Mouse (Mus musculus): ENCODE data around the gene Pald1.
A peak's percentile ranks its signal among the peaks of the same experiment; 100 is the strongest.

The Pald1 gene

DNA sequence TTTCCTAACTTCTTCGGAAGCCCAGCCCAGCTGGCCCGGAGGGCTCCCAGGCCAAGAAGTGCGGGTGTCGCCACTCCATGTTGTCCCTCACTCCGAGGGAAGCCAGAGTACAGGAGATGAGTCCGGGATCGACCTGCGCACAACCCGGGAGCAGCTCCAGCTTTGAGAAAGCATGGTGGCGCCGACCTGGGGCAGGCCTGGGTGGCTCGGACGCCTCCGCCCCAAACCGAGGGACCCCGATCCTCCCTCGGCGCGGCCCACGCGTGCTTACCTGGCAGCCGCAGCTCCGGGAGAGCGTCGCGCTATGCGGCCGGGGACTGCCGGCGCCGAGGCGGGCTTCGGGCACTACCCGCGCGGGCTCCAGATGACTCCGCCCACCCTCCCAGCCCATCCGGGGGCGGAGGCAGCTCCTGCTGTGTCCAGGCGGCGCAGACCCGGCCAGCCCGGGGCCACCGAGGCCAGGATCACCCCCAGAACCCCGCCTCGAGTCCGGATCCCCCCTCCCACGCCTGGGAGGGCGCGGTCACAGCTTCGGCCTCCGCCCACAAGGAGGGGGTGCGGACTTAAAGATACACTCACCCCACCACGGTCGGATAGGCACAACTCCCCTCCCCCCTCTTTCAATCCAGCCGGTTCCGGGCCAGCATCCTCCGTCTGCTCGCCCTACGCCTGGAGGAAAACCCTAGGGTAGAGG, at the start of gene Pald1:
Pald1 (minus strand) TSS at position 510 of the 694 bp plus-strand sequence.
- peak; percentile 86 for DNase-seq (ENCODE audit: low read depth, low spot score)

DNA sequence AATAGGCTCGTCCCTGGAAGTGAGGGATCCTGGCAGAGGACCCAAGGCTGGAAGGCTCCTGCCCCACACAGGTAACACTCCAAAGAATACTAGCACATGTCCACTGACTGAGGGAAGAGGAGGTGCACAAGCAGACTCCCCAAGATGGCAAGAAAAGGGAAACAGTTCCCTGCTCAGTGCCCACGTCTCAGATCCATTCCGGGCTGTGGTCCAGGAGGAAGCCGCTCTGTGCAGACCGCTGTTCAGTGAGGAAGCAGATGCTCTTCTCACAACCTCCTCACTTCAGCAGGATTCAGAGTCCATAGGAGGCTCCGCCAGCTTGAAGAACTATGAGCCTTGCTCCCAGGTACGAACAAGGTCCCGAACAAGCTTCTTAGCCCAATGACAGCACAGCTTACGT, 48.0 kb upstream of the Pald1 start:
- DNase-seq (ENCODE audit: low read depth, low spot score), result no peak

DNA sequence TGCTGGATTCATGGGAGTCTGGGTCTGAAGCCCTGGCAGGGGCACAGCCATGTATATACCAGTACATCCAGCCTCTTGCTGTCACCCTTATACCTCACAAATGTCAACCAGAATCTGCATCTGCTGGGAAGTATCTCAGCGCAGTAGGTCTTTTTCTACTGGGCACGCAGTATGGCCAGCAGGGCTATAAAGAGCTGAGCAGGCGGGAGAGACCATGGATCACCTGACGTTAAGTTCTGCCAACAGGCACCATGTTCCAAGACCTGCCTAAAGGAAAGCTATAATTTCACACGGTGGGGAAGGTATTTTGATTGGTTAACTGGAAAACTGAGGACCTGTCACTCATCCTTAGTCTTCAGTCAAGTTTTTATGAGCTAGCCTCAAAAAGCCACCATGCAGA, 45.7 kb upstream of the Pald1 start:
- no peak for DNase-seq (ENCODE audit: low read depth, low spot score)

DNA sequence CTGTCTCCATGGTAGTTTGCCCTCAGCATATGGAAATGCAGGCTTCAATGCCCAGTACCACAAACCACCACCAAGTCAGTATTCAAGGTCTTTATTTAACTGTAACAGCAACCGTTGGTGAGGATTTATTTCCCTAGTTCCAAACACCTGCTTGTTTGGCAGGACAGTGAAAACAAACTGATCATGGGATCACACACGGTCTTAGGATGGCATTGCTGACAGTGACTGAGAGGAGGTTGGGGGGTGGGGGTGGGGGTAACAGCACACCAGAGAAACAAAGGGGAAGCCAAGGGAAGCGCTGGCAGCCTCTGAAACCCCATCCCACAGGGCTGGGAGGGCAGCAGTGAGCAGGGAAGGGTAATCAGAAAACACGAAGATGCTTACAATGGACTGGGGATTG, 45.1 kb upstream of the Pald1 start:
- no peak for DNase-seq (ENCODE audit: low read depth, low spot score)

DNA sequence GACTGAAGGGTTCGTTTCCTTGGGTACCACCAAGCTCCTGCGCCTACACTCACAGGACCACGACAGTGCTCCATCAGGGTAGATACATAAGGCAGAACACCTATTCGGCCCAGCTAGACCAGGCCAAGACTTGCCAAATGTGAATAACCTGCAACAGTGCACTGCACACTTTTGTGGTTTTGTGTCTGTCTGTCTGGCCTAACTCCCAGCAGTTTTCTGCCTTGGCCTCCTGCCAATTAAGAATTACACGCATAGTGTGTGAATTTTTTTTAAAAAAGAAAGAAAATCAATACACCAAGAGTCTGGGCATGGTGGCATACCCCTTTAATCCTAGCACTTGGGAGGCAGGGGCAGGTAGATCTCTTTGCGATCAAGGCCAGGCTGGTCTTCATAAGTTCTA, 44.6 kb upstream of the Pald1 start:
- no peak for DNase-seq (ENCODE audit: low read depth, low spot score)

DNA sequence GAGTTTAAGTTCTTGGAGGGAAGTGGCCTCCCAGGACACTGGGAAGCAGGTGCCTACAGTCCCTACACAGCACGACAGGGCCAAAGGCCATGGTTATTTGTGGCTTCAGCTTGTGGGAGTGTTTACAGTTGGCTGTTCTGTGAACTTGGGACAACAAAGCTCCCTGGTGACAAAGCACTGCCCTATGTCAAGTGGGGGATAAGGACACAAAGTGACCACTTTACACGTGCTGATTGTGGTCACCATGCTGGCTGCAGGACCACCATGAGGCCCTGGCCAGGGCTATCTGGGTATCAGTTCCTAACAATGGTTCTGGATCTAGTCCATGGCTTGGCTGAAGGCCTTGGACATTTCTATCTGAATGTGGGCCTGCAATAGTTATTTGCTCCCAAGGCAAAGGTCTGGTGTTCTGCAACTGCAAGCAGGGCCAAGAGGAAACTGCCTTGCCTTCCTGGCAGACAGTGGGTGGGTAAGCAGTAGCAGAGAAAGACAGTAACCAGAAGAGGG, 43.0 kb upstream of the Pald1 start:
- no peak for DNase-seq (ENCODE audit: low read depth, low spot score)

DNA sequence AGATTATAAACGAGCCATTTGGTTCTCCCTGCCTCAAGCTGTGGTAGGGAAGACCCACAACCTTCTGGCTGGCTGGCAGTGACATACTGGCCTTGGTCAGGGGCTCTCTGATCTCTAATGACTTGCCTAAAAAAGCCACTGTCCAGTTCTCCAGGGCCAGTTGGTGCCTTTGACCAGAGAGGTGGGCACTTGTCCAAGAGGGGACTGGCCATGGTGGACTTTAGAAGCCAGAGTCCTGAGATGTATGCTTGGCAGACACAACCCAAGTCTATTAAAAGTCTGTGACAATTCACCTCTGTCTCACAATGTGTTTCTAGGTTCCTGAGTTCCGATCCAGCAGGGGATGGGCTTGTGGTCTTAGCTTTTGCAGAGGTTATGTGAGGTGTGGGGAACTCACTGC, 41.7 kb upstream of the Pald1 start:
- DNase-seq (ENCODE audit: low read depth, low spot score), result no peak

DNA sequence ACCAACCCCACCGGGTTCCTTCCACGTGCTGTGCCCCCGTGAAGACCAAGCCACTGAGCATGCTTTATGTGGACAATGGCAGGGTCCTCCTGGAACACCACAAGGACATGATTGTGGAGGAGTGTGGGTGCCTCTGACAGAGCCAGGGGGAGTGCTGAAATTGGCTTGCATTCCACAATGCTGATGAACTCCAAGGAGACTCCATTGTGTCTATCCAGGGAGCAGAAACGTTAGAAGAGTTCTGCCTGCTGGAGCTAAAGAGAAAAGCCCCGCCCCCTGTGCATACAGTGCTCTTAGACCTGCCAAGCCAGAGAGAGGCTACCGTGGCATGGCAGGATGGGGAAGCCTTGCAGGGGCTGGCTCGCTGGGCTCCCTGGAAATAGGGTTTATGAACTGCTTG, 41.2 kb upstream of the Pald1 start:
- DNase-seq (ENCODE audit: low read depth, low spot score), result peak; percentile 81

DNA sequence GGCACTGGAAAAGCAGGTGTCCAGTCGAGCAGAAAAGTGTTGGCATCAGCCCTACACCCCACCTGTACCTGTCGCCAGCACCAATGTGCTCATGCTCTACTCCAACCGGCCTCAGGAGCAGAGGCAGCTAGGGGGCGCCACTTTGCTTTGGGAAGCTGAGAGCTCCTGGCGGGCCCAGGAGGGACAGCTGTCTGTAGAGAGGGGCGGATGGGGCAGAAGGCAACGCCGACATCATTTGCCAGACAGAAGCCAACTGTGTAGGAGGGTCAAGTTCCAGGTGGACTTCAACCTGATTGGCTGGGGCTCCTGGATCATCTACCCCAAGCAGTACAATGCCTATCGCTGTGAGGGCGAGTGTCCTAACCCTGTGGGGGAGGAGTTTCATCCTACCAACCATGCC, 40.0 kb upstream of the Pald1 start:
- peak; percentile 83 for DNase-seq (ENCODE audit: low read depth, low spot score)

DNA sequence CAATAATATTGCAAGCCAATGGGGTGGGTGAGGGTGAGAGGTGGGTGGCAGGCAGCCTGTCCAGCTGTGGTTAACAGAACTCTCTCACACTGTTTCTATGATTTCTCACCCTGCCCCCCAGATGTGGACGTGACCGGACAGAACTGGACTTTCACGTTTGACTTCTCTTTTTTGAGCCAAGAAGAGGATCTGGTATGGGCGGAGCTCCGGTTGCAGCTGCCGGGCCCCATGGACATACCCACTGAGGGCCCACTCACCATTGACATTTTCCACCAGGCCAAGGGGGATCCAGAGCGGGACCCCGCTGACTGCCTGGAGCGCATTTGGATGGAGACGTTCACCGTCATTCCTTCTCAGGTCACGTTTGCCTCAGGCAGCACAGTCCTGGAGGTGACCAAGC, 39.5 kb upstream of the Pald1 start:
- DNase-seq (ENCODE audit: low read depth, low spot score), result no peak

DNA sequence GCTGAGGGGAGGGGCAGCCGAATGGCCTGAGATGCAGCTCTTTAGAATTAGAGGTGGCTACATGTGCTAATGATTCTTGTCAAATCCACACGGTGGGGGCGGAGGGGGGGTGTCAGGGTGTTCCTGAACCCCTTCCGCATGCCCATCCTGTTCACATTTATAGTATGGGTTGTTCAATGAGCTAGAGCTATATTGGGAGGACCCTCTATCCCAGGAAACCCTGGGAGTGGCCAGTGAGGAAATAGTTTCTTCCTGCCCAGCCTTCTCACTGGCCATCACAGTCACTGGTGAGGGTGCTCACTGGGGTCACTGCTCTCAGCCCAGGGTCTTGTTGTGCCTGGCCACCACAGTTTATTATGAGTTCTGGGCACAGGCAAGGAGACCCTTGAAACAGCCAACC, 36.7 kb upstream of the Pald1 start:
- no peak for DNase-seq (ENCODE audit: low read depth, low spot score)

DNA sequence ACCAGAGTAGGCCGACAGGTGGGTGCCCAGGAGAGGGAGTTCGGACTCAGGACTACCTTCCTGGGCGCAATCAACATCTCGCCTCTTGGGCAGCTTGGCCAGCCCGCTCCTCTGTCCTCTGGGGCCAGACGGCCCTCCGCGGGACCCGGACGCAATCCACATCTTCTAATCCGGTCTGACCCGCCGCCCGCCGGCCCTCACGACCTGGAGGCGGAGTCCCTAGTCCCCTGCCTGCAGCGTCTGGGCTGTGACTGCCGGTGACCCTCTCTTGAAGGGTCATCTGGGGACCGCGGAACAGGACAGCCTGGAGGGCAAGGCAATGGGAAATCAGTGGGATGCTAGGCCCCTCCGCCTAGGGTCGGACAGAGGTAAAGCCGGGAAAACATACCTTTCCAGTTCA, 35.8 kb upstream of the Pald1 start:
- DNase-seq (ENCODE audit: low read depth, low spot score), result no peak

DNA sequence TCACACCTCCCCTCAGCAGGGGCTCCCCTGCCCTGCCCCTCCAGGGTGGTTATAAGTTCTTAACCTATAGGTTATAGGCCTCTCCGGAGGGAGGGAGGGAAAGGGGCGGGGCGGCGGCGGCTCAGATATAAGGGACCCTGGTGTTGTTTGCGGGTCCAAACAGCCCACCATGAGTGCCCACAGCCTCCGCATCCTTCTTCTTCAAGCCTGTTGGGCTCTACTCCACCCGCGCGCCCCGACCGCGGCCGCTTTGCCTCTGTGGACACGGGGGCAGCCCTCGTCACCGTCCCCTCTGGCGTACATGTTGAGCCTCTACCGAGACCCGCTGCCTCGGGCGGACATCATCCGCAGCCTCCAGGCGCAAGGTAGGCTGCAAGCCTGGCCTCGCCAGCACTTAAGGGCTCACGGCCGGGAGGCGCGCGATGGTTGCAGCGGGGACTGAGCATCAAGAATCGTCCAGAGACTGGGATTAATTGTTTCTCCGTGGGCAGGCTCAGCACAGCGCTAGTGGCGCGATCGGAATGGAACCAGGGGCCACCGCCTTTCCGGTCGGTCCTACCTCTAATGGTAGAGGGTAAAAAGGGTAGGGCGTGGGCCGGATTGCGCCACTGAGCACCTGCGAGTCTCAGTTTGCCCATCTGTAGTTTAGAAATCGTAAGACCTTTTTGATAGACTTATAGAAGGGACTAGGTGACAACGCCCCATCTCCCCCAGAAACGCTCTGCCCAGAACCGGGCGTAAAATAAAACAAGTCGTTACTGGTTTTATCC, 35.0 kb upstream of the Pald1 start:
- peak; percentile 90 for DNase-seq (ENCODE audit: low read depth, low spot score)

DNA sequence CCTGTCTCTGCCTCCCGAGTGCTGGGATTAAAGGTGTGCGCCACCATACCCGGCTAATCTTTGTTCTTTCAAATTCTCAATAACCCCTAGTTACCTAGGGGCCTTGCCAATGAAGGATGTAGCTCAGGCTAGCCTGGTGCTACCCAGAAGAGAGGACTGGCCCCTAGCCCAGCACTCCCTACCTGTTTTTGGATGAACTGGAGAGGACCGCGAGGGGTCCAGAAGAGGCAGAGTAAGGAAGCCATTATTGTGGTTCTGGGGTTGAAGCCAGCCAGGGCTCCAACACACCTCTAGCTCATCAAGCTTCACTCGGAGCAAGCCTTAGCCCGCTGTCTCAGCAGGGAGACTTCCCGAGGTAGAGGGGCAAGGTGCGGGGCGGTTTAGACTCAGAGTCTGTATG, 34.3 kb upstream of the Pald1 start, which contains the start of gene Nodal:
Nodal (plus strand) TSS at position 301 of the 400 bp plus-strand sequence.
- DNase-seq (ENCODE audit: low read depth, low spot score), result no peak

DNA sequence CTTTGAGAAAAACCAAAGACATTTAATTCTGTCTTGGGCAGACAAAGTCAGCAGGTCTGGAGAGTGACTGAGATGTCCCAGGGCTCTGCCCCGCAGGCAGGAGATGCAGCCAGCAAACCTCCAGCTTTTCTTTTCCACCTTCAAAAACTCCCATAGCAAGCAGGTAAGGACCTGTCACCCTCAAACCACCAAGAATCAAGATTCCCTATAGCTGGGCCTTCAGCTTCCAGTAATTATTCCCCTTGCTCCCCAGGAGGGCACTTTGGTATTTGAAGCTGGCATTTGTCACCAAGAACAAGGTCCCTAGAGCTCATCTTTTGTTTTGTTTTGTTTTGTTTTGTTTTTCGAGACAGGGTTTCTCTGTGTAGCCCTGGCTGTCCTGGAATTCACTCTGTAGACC, 33.7 kb upstream of the Pald1 start:
- DNase-seq (ENCODE audit: low read depth, low spot score), result peak; percentile 84

DNA sequence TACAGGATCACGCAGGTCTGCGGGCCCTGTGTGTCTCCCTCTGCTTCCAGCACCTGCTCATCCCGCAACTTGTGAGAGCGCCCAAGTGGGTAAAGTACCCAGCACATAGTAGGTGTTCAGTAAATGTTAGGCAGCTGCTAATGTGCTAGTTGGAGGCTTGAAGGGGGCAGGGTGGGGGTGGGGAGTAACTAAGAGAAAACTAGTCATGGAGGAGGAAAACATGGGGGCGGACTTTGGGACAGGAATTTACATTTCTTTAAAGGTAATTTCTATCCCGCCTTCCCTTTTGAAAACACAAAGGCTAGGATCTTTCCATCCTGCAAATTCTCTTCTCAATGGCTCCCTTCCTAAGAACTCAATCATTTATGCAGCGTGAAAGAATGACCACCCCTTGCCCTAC, 33.2 kb upstream of the Pald1 start:
- DNase-seq (ENCODE audit: low read depth, low spot score), result peak; percentile 95

DNA sequence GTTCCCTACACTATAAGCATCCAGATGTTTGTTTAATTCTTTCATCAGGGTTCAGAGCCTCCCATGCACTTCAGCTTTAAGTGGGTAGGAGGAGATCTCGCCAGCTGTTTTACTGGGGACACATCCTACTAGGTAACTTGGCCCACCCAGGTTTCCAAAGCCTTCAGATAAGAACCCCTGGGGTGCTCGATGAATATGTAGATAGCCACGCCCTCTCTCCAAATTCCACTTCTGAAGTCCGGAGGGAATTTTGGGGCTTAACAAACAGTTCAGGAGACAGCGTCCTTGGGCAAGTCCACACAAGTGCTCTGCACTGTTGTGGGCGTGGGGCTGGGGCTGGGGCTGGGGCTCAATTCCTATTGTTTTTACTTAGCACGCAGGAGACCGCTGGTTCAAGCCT, 32.6 kb upstream of the Pald1 start:
- DNase-seq (ENCODE audit: low read depth, low spot score), result peak; percentile 100

DNA sequence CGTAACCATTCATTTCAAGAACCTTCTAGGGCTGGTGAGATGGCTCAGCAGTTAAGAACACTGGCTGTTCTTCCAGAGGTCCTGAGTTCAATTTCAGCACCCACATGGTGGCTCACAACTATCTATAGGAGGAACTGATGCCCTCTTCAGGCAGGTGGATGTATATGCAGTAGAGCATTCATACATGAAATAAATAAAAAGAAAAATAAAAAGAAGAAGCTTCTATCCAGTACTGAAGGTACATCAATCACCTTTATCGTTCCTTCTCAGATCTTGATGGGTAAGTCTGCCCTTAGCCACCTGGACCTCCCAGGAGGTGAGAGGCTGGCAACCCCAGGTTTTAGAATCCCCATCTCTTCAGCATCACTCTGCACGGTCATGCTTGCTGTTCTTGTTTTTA, 31.9 kb upstream of the Pald1 start:
- no peak for DNase-seq (ENCODE audit: low read depth, low spot score)

DNA sequence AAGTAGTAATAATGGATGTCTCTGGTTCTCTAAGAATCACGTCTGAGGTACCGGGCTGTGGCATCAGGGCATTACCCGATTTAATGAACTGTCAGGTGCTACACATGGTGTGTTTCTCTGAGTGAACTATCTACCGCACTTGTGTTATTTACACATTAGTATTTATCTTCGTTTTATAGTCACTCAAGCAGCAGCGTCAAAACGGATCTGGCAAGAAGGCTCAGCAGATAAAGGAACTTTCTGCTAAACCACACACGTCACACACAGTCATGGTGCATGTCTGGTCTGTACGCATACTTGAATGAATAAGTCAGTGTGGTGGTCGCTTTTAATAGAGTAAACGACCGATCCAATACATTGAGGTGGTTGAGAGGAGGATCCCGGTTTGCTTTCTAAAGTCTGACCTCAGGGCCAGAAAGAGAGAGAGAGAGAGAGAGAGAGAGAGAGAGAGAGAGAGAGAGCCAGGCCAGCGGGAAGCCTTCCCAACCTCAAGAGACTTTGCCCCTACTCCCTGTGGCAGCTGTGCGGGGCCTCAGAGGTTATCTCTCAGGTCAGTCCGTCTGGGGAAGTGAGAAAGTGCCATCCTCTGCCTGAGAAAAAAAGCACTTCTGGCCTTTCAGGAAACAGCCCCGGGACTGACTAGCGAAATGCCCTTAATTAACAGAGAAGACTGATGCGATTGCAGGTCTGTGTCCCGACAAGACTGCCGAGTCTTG, 29.7 kb upstream of the Pald1 start:
- DNase-seq (ENCODE audit: low read depth, low spot score), result no peak

DNA sequence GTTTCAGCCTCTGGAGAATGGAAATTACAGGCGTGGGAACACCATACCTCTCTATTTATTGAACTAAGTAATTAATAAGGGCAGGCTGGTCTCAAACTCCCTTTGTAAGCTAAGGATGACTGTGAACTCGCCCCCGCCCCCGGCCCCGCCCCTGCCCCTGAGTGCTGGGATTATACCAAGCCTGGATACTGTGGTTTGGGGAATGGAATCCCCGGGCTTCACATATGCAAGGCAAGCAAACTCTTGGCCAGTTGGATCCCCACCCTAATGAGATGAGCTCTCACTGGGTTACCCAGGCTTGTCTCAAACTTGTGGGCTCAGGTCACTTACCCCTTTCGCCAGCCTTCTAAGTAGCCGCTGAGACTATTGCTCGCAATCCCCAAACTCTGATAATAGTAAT, 26.9 kb upstream of the Pald1 start:
- DNase-seq (ENCODE audit: low read depth, low spot score), result peak; percentile 62

DNA sequence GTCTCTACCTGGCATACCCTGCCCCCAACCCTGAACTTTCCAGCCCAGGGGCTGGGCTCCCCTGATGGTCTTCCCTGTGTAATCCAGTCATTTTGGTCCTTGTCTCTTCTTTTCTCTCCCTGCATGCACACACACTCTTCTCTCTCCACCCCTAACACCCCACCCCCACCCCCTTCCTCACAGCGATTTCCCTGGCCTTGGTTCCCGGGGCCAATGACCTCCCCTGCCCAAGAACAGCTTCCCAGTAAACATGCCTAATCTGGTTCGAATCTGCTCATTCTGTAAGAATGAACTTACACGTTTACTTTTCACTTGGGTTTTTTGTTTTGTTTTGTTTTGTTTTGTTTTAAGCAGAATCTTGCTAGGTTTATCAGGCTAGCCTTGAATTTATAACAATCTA, 26.4 kb upstream of the Pald1 start:
- no peak for DNase-seq (ENCODE audit: low read depth, low spot score)

DNA sequence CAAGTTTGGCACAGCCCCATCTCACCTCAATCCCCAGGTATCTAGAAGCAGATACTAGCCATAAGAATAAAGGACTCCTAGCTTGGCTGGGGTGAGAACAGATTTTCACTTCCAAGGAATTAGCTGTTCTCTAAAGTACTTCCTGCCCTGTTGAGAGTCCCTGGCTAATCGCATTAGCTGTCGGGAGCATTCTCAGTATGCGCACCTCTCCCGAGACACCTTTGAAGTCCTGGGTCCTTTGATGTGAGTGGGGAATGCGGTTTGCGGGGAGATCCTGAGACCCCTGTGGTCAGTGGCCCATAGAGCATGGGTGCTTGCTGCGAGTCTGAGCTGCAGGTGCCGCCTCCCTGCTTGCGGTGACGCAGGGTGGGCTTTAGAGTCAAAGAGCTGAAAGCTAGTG, 22.6 kb upstream of the Pald1 start:
- peak; percentile 50 for DNase-seq (ENCODE audit: low read depth, low spot score)
